Mouse (Mus musculus) natural killer cell, adult 2 months (primary cell): Measurements from ENCODE around the gene Lsg1.

ENCODE experiments used
- DNase-seq, 2 experiments: peaks; one replicate each; pipeline ENCODE4 v3.0.0; 2022; ENCODE audit warnings: low spot score in 2 of 2

Lsg1 gene

GRCm38 (mm10) chr16:30587494-30588327 is at the start of gene Lsg1:
Gene Lsg1 (minus strand): TSS chr16:30587592.
- DNase-seq = peak; percentile 87 to 88

- DNase-seq = peak in 1 of 2 experiments; percentile 38
Observed at GRCm38 (mm10) chr16:30633906-30634746, 46.7 kb upstream of the Lsg1 start.

GRCm38 (mm10) chr16:30629509-30629908 is 42.1 kb upstream of the Lsg1 start:
- DNase-seq = no peak

- no peak for DNase-seq
Observed at GRCm38 (mm10) chr16:30628401-30628800, 41.0 kb upstream of the Lsg1 start.

GRCm38 (mm10) chr16:30627586-30628337 is 40.4 kb upstream of the Lsg1 start:
- DNase-seq = no peak

GRCm38 (mm10) chr16:30624640-30625039 is 37.2 kb upstream of the Lsg1 start:
- no peak for DNase-seq

- peak in 1 of 2 experiments; percentile 34 for DNase-seq
Observed at GRCm38 (mm10) chr16:30623645-30624044, 36.3 kb upstream of the Lsg1 start.

GRCm38 (mm10) chr16:30616281-30616680 is 28.9 kb upstream of the Lsg1 start:
- no peak for DNase-seq

- no peak for DNase-seq
Observed at GRCm38 (mm10) chr16:30614705-30615317, 27.4 kb upstream of the Lsg1 start.

- no peak for DNase-seq
Observed at GRCm38 (mm10) chr16:30614122-30614521, 26.7 kb upstream of the Lsg1 start.

GRCm38 (mm10) chr16:30613122-30613521 is 25.7 kb upstream of the Lsg1 start:
- no peak for DNase-seq

- no peak for DNase-seq
Observed at GRCm38 (mm10) chr16:30611331-30611730, 23.9 kb upstream of the Lsg1 start.

GRCm38 (mm10) chr16:30607868-30608267 is 20.5 kb upstream of the Lsg1 start:
- peak in 1 of 2 experiments; percentile 63 for DNase-seq

GRCm38 (mm10) chr16:30605528-30605927 is 18.1 kb upstream of the Lsg1 start:
- DNase-seq = no peak

GRCm38 (mm10) chr16:30604807-30605137 is 17.4 kb upstream of the Lsg1 start:
- DNase-seq = no peak

- no peak for DNase-seq
Observed at GRCm38 (mm10) chr16:30604061-30604806, 16.8 kb upstream of the Lsg1 start.

- DNase-seq = no peak
Observed at GRCm38 (mm10) chr16:30603531-30603842, 16.1 kb upstream of the Lsg1 start.

GRCm38 (mm10) chr16:30602684-30603530 is 15.5 kb upstream of the Lsg1 start:
- no peak for DNase-seq

GRCm38 (mm10) chr16:30601946-30602345 is 14.6 kb upstream of the Lsg1 start:
- DNase-seq = peak in 1 of 2 experiments; percentile 18
